Mouse (Mus musculus) megakaryocyte-erythroid progenitor cell, adult 5 weeks (primary cell): ENCODE measurements around the gene Olfr624. TPM values are rescaled to one million over a fixed set of nuclear protein-coding genes. Genes with fewer than 3 reads are reported as not detected.

ENCODE experiments used
- polyA plus RNA-seq: library from polyadenylated mRNA; stranded (reverse); fragments of >175 nt; gene quantifications from 2 replicates; pipeline ENCODE4 v1.2.3, GENCODE M21; 2012

Olfr624 gene
- polyA plus RNA-seq, result 0.02 TPM in 1 of 2 replicates, not detected in the other

DNA sequence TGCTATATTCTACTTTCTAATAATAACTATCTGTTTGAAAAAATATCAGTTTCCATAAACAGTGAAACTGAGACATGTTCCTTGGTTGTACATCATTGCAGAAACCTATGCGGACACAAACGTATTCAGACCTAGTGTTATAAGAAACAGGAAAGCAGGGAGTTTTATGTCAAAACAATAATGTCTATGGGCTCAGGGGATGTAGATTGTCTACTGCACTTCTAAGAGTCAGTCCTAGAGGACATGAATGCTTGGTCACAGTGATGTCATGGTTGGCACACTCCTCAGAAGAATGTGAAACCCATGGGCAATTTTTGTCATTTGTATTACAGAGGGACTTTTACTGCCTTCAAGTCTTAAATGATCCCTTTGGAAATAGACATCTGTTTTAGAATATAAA is at the start of gene Olfr624:
TSS of gene Olfr624 (minus strand) at position 101 of the 400 bp plus-strand sequence.

DNA sequence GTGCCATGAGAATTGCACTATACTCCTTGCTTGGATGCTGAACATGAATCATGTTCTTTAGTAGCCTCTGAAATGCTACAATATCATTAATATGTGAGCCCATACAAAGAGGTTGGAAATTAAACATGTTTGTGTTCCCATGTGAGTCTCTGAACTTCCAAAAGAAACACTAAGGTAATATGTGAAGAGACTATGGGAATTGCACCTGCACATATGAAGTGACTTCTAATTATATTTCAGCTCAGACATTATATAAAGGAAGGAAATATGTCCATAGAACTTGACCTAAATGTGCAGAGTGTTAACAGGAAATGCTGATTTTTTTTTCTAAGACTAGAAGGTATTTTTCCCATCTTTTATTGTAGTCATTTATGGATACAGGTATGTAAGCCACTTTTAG is 43.4 kb upstream of the Olfr624 start, which contains the start of gene Olfr243:
TSS of gene Olfr243 (plus strand) at position 301 of the 400 bp plus-strand sequence.

DNA sequence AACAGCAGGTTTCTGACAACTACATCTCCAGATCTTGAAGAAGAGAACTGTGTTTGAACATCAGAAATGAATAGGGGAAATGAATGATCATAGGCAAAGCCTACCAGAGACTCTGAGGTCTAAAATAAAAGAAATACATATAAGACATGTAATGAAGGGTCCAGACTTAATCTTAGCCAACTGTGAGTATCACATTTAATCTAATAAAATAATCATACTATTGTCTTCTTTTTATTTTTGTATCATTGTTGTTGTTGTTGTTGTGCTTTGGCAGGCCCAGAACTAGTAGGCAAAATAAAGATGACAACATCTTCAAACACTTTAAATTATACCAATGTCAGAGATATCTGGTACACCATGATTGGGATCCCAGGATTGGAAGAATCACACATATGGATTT is 11.4 kb upstream of the Olfr624 start, which contains the start of gene Olfr625-ps1:
TSS of gene Olfr625-ps1 (plus strand) at position 301 of the 400 bp plus-strand sequence.

DNA sequence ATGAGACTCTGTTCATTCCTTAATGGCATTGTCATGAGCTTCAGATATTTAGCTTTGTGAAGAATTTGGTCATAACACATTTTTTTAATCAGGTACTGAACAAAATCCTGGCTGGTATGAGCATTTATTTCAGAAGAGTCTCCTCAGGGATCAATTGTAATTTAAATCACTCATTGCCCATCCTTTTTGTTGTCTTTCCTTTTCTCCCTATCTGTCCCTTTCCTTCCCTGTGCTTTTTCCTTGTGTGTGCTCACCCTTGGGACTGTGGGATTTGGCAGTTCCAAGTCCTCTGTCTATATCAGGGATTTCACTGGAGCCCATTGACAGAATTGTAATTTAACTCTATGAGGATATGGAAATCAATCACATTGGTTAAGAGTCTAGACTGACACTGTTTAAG is 7.4 kb downstream of the Olfr624 start, which contains the start of gene Olfr623:
TSS of gene Olfr623 (minus strand) at position 101 of the 400 bp plus-strand sequence.

DNA sequence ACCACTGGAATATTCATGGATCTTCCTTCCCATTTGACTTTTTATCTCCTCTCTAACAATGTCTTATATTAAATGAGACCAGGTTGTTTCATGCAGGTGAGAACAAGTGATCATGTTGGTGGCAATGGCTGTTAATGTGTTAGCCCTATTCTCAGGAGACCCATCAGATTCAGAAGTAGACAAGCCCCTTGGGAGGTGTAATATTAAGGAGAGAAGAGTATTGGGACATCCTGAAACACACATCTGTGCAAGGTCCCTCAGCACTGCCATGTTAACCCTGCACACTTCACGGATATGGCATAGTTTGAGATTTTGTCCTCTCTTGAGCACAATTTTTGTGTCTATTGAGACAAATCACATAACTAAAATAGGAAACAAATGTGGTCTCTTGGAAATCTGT is 28.4 kb downstream of the Olfr624 start, which contains the start of gene Olfr622:
TSS of gene Olfr622 (minus strand) at position 101 of the 400 bp plus-strand sequence.

Other genes starting within 250 kb of the Olfr624 start
- gene Olfr605, start 225.8 kb downstream of the Olfr624 start, polyA plus RNA-seq, result not detected in 2 replicates
- not detected in 2 replicates for gene Olfr606, start 222.1 kb downstream of the Olfr624 start, polyA plus RNA-seq
- gene Olfr607, start 207.0 kb downstream of the Olfr624 start, polyA plus RNA-seq, result not detected in 2 replicates
- gene Olfr608, start 201.3 kb downstream of the Olfr624 start, polyA plus RNA-seq, result not detected in 2 replicates
- not detected in 2 replicates for gene Olfr609, start 173.1 kb downstream of the Olfr624 start, polyA plus RNA-seq
- gene Olfr610, start 159.1 kb downstream of the Olfr624 start, polyA plus RNA-seq, result not detected in 2 replicates
- not detected in 2 replicates for gene Olfr611, start 150.3 kb downstream of the Olfr624 start, polyA plus RNA-seq
- not detected in 2 replicates for gene Olfr612, start 128.5 kb downstream of the Olfr624 start, polyA plus RNA-seq
- not detected in 2 replicates for gene Olfr613, start 123.1 kb downstream of the Olfr624 start, polyA plus RNA-seq
- gene Olfr615, start 115.1 kb downstream of the Olfr624 start, polyA plus RNA-seq, result not detected in 2 replicates
- gene Olfr616, start 102.0 kb downstream of the Olfr624 start, polyA plus RNA-seq, result not detected in 2 replicates
- gene Olfr617, start 98.1 kb downstream of the Olfr624 start, polyA plus RNA-seq, result not detected in 2 replicates
- gene Olfr618, start 81.1 kb downstream of the Olfr624 start, polyA plus RNA-seq, result not detected in 2 replicates
- gene Olfr619, start 70.6 kb downstream of the Olfr624 start, polyA plus RNA-seq, result not detected in 2 replicates
- gene Olfr620, start 58.7 kb downstream of the Olfr624 start, polyA plus RNA-seq, result not detected in 2 replicates
- gene Olfr622, start 28.5 kb downstream of the Olfr624 start, polyA plus RNA-seq, result not detected in 2 replicates
- gene Olfr623, start 7.5 kb downstream of the Olfr624 start, polyA plus RNA-seq, result not detected in 2 replicates
- 0.19 TPM in 1 of 2 replicates, not detected in the other for gene Olfr625-ps1, start 11.5 kb upstream of the Olfr624 start, polyA plus RNA-seq
- not detected in 2 replicates for gene Olfr243, start 43.5 kb upstream of the Olfr624 start, polyA plus RNA-seq
- not detected in 2 replicates for gene Olfr628, start 59.2 kb upstream of the Olfr624 start, polyA plus RNA-seq
- gene Olfr629, start 73.8 kb upstream of the Olfr624 start, polyA plus RNA-seq, result not detected in 2 replicates
- not detected in 2 replicates for gene Olfr630, start 86.1 kb upstream of the Olfr624 start, polyA plus RNA-seq
- not detected in 2 replicates for gene Olfr69, start 100.4 kb upstream of the Olfr624 start, polyA plus RNA-seq
- gene Olfr68, start 108.5 kb upstream of the Olfr624 start, polyA plus RNA-seq, result not detected in 2 replicates
- not detected in 2 replicates for gene Olfr67, start 120.6 kb upstream of the Olfr624 start, polyA plus RNA-seq
- gene Hbb-bt, start 142.8 kb upstream of the Olfr624 start, polyA plus RNA-seq, result 65.8 and 124 TPM in 2 replicates
- gene Hbb-bs, start 156.9 kb upstream of the Olfr624 start, polyA plus RNA-seq, result 239 and 618 TPM in 2 replicates
- gene Hbb-bh2, start 169.3 kb upstream of the Olfr624 start, polyA plus RNA-seq, result not detected in 2 replicates
- not detected in 2 replicates for gene Hbb-bh1, start 172.0 kb upstream of the Olfr624 start, polyA plus RNA-seq
- not detected in 2 replicates for gene Hbb-y, start 182.0 kb upstream of the Olfr624 start, polyA plus RNA-seq
- not detected in 2 replicates for gene Olfr66, start 215.1 kb upstream of the Olfr624 start, polyA plus RNA-seq
- 0.02 TPM in 1 of 2 replicates, not detected in the other for gene Olfr64, start 223.3 kb upstream of the Olfr624 start, polyA plus RNA-seq
- not detected in 2 replicates for gene Olfr65, start 232.3 kb upstream of the Olfr624 start, polyA plus RNA-seq